Mouse (Mus musculus): ENCODE results near the gene Trnp1.
"Not testable (repeated sequence)": the region's sequence is repeated elsewhere in the genome, so short reads cannot be mapped to it uniquely, and the experiment has no call there.

Trnp1 gene

GRCm38 (mm10) chr4:133498160-133498724 lies at the start of gene Trnp1:
Gene Trnp1 (minus strand): TSS chr4:133498550.
- in situ Hi-C loops (cut with MboI; ENCODE audit: unreplicated experiment in 2 of 2): no loop called here

- in situ Hi-C loops (cut with MboI; ENCODE audit: unreplicated experiment in 2 of 2): no loop called here
Observed at GRCm38 (mm10) chr4:133545272-133546231, 47.2 kb upstream of the Trnp1 start, which contains the start of gene Nudc. Gene Nudc (minus strand): TSS chr4:133545996.

DNA sequence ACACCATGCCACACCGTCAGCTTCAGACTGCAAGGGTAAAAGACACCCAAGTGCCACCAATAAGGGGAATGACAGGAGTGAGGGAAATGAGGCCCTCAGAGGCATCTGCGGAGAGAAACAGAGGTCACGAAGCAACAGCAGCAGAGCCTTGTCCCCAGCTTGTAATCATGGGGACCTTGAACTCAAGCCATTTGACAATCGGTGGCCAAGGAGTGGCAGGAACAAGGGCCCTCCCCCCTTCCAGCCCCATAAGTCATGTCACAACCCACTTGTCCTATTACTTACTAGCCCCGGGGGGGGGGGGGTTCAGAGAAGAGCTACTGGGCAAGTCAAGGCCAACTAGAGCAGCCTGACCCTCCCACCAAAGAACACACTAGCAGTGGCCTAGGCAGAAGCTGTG lies 38.3 kb upstream of the Trnp1 start:
- in situ Hi-C loops (cut with MboI; ENCODE audit: unreplicated experiment in 2 of 2): no loop called here

DNA sequence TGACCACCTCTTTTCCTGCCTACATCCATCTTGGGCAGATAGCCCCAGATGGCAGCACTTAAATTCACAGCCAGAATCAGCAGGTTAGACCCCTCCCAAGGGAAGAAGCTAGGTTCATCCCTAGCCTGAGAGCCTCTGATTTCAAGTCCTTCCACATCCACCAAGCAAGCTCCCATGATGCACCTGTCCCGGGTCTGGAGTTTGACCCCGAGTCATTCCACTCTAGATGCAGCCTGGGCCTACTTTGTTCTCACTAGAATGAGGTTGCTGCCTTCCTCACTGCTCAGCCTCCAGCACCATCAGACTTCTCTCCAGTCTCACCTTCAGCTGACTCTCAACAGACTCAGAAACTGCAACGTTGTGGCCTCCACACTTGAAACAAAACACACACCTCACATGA lies 37.7 kb upstream of the Trnp1 start:
- in situ Hi-C loops (cut with MboI; ENCODE audit: unreplicated experiment in 2 of 2): no loop called here

DNA sequence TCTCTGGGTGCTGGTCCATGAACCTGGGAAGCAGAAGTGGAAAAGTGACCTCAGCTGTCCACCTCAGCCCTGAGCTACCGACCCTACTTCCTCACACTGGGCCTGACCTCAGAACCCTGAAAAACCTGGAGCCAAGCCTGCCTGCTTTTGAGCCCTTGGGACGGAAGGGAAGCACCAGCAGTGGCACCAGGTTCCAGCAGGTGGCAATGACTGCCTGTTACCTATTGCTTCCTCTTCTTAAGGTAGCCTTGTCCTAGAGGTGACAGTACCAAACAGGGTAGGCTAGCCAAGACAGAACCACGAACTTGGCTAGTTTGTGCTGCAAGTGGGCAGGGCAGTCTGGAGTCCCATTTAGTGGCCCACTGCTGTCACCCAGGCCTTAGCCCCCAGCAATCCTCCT lies 34.4 kb upstream of the Trnp1 start:
- in situ Hi-C loops (cut with MboI; ENCODE audit: unreplicated experiment in 2 of 2): no loop called here

DNA sequence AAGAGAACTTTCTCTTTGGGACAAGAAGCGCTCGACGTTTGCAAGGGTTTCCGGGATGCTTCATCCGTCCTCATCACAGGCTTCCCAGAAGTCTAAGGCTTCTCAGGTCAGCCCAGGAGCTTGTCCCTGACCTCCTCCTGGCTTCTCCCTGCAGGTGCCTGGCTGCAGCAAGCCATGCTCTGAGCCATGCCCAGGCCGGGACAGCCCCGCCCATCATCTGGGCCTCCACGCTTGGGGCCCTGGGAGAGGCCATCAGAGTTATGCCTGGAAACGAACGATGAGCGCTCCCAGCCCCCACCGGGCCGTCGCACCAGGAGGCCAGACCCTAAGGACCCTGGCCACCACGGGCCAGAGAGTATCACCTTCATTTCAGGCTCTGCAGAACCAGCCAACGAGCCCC lies 29.4 kb upstream of the Trnp1 start:
- in situ Hi-C loops (cut with MboI; ENCODE audit: unreplicated experiment in 2 of 2): no loop called here

DNA sequence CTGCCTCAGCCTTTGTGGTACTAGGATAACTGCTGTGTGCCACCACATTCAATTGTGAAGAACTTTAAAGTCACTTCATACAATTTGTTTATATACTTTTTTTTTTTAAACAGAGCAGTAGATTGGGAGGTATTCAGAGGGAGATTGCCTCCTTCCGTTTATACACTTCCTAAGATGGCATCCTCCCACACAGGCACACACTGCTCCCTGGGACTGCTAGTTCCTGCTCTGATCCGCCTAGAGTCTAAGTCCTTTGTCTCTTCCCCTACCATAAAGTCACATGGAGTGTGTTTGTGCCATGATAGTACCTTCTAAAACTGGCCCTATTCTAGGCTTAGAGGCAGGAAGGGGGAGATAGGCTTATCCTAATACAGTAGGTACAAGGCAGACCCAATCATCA lies 23.2 kb upstream of the Trnp1 start:
- in situ Hi-C loops (cut with MboI; ENCODE audit: unreplicated experiment in 2 of 2): no loop called here

DNA sequence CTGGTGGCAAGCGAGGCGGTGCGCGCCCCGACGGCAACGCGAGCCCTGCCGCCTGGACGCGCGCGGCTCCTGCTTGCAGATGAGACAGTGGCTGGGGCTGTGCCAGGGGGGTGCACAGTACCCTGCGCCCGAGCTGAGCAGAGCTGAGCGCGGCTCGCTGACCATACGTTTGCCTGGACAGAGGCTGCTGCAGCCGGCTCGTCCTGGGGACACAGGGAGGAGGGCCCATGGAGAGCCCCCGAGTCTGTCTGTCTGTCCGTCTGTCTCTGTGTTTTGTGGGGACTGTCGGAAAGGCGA lies 21.0 kb upstream of the Trnp1 start:
- in situ Hi-C loops (cut with MboI; ENCODE audit: unreplicated experiment in 2 of 2): no loop called here

DNA sequence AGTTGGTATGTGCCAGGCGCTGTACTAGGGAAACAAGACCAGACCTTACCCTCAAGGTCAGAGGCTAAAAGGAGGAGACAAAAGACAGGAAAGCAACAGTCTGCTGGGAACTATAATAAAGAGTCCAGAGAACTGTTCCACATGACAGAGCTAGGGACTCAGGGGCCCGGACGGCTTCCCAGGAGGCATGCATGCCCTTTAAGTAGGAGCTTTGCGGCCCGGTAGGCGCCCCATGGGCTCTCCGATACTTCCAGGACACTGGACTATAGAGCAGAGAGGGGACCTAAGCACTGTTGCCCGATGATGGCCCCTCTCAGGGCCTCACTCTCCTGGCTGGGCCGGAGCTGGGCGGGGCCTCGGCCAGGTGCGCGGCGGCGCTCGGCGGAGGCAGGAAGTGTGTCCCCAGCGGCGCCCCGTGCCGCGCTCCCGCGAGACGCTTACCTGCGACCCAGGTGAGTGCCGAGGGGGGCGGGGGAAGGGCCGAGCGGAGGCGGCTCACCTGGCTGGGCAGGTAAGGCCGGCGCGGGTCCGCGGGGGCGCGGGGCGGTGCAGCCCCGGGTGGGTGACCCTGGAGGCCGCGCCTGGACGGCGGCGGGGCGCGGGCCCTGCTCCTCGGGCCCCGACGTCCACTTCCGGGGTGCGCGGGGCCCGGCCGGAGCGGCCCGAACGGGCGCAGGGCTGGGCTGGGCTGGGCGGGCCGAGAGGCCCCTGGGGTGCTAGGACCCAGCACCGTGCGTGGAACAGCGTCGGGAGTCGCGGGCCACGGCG lies 20.4 kb upstream of the Trnp1 start, which contains the start of gene Kdf1:
TSS of gene Kdf1 (plus strand) at position 363 of the 768 bp plus-strand sequence.
- in situ Hi-C loops (cut with MboI; ENCODE audit: unreplicated experiment in 2 of 2): no loop called here

DNA sequence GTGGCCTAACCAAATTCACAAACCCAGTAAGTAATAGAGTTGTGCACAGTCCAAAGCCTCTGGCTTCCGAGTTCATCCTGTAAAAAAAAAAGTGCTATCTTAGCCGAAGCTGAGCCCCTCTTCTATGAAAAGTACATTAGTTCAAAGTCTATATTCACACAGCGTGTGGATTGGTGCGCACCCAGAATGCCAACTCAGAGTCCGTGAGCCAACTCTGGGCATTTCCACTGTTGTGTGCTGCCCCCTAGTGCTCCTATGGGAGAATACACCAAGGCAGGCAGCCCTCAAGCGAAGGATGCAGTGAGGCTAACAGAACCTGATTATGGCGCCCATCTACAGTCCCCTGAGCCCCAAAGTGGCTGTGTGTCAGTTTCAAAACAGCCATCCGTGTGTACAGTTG lies 14.6 kb upstream of the Trnp1 start:
- in situ Hi-C loops (cut with MboI; ENCODE audit: unreplicated experiment in 2 of 2): no loop called here

- in situ Hi-C loops (cut with MboI; ENCODE audit: unreplicated experiment in 2 of 2): not testable (repeated sequence)
Observed at GRCm38 (mm10) chr4:133512511-133512910, 14.2 kb upstream of the Trnp1 start.

- in situ Hi-C loops (cut with MboI; ENCODE audit: unreplicated experiment in 2 of 2): no loop called here
Observed at GRCm38 (mm10) chr4:133511050-133511449, 12.7 kb upstream of the Trnp1 start.

DNA sequence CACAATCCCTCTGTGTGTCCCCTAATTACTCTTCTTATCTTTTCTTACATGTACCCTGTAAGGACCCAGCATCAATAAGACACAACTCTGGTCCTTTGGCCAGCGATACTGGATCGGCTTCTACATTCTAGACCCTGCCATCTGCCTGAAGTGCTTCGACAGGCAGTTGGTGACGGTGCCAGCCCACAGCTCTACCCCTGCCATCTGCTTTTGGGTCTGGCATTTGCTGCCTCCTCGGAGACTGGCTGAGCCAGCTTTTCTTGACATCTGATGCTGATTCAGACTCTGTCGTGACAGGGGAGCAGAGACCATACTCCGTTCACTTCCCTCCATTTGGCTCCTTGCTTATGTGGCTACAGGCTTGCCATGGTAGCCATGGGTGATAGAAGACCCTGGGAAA lies 10.6 kb upstream of the Trnp1 start:
- in situ Hi-C loops (cut with MboI; ENCODE audit: unreplicated experiment in 2 of 2): no loop called here

DNA sequence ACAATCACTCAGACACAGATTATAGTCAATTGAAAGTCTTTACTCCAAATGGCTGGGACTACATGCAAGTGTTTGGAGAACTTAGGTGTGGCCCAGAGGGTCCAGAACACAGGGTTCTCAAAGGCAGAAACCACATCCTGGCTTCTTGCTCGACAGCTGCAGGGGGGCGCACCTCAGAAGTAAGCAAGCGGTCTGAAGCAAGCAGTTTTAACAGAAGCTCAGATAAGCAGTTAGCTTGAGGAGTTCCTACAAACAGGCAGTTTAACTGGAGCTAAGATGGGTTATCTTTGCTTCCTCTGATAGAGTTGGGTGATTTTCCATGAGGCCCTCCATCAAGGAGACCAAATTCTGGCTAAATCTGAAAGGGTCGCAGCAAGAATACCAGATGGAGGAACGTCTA lies 8.2 kb upstream of the Trnp1 start:
- in situ Hi-C loops (cut with MboI; ENCODE audit: unreplicated experiment in 2 of 2): no loop called here

GRCm38 (mm10) chr4:133504755-133505485 lies 6.6 kb upstream of the Trnp1 start:
- in situ Hi-C loops (cut with MboI; ENCODE audit: unreplicated experiment in 2 of 2): no loop called here

GRCm38 (mm10) chr4:133504300-133504699 lies 6.0 kb upstream of the Trnp1 start:
- in situ Hi-C loops (cut with MboI; ENCODE audit: unreplicated experiment in 2 of 2): no loop called here

- in situ Hi-C loops (cut with MboI; ENCODE audit: unreplicated experiment in 2 of 2): no loop called here
Observed at GRCm38 (mm10) chr4:133501514-133501913, 3.2 kb upstream of the Trnp1 start.

DNA sequence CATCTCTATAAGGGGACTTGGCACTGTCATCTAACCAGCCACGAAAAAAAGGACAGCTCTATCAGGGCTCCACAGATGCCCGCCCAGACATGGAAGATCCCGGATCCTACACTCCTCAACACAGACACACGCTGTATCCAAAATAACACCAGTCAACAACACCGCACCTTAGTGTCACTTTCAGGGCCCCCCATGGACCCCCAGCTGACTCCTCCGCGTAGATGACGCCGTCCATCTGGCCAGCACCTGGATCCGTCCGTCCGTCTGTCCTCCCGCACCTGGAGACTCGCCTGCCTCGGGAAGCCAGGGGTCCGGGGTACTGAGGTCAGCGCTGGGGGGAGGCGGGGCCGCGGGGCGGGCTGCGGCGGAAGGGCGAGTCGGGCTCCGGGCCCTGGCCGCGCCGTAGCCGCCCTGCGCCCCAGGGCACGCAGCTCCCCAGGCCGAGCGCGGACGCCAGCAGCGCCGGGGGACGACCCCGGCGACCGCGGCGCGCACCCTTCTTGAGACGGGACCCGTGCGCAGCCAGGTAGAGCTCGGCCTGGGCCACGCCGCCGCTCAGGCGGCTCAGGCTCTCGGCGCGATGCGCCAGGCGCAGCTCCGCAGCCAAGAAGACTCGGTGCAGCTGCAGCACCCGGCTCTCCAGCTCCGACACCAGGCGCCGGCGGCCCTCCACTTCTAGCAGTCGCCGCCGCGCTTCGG lies 740 bp downstream of the Trnp1 start:
- in situ Hi-C loops (cut with MboI; ENCODE audit: unreplicated experiment in 2 of 2): no loop called here

- in situ Hi-C loops (cut with MboI; ENCODE audit: unreplicated experiment in 2 of 2): no loop called here
Observed at GRCm38 (mm10) chr4:133496738-133497445, 1.5 kb downstream of the Trnp1 start.

- in situ Hi-C loops (cut with MboI; ENCODE audit: unreplicated experiment in 2 of 2): no loop called here
Observed at GRCm38 (mm10) chr4:133495711-133496110, 2.6 kb downstream of the Trnp1 start.
